Mouse (Mus musculus) C2C12 (cell line): ENCODE results near the gene Gli1.

Experiments used
- CEBPB ChIP-seq: IDR thresholded peaks from one replicate; pipeline ENCODE4 v1.6.1; 2011; ENCODE audit warnings: low read depth, mild to moderate bottlenecking, control low read depth, moderate library complexity
- CTCF ChIP-seq: IDR thresholded peaks from one replicate; pipeline ENCODE4 v1.5.1; 2011; ENCODE audit not compliant: control insufficient read depth, insufficient read depth, insufficient read length
- MAX ChIP-seq: IDR thresholded peaks from one replicate; pipeline ENCODE4 v1.6.1; 2011; ENCODE audit warnings: mild to moderate bottlenecking, control low read depth
- USF1 ChIP-seq: IDR thresholded peaks from one replicate; pipeline ENCODE4 v1.6.1; 2011; ENCODE audit warnings: low read depth, mild to moderate bottlenecking, control low read depth, moderate library complexity

GRCm38 (mm10) chr10:127300361-127300760 lies 41.4 kb downstream of the Gli1 start:
- TF ChIP-seq MAX (no peak), CTCF (no peak), CEBPB (no peak), USF1 (no peak)
